Mouse (Mus musculus) splenic B cell, adult 2 months (primary cell): Measurements from ENCODE around the gene Derl3.
"Not testable (repeated sequence)": the region's sequence is repeated elsewhere in the genome, so short reads cannot be mapped to it uniquely, and the experiment has no call there.

Source experiments
- DNase-seq: peaks from one replicate; pipeline ENCODE4 v3.0.0-alpha.2; 2011; ENCODE audit warnings: low read depth, low spot score
- H3K27me3 ChIP-seq: 2 replicates; pipeline ENCODE4 v1.6.1; 2012; ENCODE audit warnings: mild to moderate bottlenecking, low read length, moderate library complexity, mixed read lengths; ENCODE audit not compliant: control insufficient read depth, poor library complexity, insufficient read depth, severe bottlenecking
- H3K36me3 ChIP-seq: 2 replicates; pipeline ENCODE4 v1.6.1; 2012; ENCODE audit warnings: mild to moderate bottlenecking, low read length, moderate library complexity, mixed read lengths; ENCODE audit not compliant: control insufficient read depth, poor library complexity, insufficient read depth, severe bottlenecking

The Derl3 gene

DNA sequence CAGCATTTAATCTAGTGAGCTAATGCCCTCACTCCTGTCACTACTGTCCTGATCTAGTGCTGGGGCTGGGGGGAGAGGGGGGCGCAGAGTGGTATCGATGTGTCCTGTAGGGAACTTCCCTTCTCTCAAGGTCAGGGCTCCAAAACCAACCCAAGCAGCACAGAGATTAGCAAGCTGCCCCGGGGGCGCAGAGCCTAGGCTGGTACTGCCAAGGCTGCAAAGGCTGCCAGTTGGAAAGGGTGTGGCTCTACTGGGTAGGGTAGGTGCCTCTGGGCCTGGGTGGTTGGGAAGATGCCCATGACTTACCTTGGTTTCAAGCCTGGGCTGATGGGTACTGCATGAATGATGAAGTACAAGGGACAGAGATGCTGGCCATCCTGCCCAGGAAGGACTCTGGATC, 35.6 kb upstream of the Derl3 start:
- no peak for DNase-seq
- no peaks in the 10 kb centered on the region for H3K27me3 ChIP-seq
- no peaks in the 10 kb centered on the region; the same call in 1 of the 2 replicates for H3K36me3 ChIP-seq

DNA sequence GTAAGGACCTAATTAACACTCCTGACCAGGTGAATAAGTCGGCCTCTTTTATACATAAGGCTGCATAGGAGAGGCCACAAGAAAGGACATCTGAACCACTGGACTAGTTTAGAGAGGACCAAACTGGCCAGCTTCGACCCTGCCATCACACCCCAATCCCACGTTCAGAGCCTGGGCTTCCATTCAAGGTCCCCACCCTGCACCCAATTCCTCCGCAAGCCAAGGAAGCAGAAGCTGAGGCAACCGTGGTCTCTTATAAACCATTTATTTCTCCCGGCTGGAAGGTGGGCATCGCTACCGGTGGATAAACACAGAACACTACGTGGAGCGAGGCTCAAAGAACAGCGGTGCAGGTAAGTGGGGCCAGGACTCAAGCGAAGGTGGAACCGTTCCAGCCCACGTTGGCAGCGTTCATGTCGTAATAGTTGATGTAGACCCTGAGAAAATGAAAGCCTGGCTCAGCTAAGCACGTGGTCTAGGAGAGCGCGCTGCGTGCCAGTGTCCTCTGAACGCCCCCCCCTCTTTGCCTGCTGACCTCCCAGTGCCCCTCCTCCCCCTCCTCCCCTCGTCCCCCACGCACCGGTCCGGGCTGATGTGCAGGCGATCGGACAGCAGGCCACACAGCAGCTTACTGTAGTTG, 34.0 kb upstream of the Derl3 start:
- DNase-seq: peak; percentile 48
- Histone ChIP-seq H3K36me3 (no peaks in the 10 kb centered on the region; the same call in 1 of the 2 replicates), H3K27me3 (no peaks in the 10 kb centered on the region)

- H3K36me3 ChIP-seq, H3K27me3 ChIP-seq: not testable (repeated sequence)
- peak; percentile 95 for DNase-seq
Measured at GRCm38 (mm10) chr10:75859786-75860470, 33.3 kb upstream of the Derl3 start, which contains the start of gene Mif. Mif (minus strand) TSS chr10:75860240.

DNA sequence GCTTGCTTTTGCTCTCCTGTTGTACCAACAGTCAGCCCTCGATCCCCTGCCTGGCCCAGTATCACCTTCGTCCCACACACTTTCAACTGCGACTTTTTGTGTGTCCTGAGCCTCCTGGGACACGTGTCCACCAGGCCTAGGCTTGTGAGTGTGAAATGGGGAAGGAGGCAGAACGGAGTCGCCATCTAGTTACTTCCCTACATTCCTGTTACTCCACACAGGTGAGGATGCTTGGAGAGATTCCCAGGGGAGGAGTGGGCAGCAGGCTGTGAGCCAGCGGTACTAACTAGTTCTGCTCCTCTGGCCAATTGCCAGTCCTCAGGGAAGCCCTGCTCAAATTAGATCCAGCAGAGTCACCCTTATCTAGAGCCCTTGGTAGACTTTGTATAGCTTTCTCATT, 32.5 kb upstream of the Derl3 start:
- no peaks in the 10 kb centered on the region; the same call in 1 of the 2 replicates for H3K36me3 ChIP-seq
- DNase-seq: no peak
- no peaks in the 10 kb centered on the region for H3K27me3 ChIP-seq

DNA sequence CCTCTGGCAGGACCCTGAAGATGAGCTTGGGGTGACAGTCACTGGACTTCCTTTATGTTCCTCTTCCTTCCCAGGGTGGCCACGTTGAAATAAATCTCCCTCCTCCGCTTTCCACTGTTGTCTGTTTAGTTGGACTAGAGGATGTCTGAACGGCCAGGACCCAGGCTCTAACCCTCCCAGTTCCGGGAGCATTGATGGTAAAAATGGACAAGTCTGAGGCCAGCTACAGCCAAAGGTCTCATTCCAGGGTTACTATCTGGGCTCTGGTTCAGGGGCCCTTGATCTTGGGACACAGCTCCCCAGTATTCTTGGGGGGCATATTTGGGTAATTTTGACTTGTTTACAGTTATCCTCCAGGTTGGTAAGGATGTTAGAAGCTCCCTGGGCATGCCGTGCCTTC, 31.6 kb upstream of the Derl3 start:
- no peaks in the 10 kb centered on the region; the same call in 1 of the 2 replicates for H3K36me3 ChIP-seq
- DNase-seq: no peak
- H3K27me3 ChIP-seq: no peaks in the 10 kb centered on the region

DNA sequence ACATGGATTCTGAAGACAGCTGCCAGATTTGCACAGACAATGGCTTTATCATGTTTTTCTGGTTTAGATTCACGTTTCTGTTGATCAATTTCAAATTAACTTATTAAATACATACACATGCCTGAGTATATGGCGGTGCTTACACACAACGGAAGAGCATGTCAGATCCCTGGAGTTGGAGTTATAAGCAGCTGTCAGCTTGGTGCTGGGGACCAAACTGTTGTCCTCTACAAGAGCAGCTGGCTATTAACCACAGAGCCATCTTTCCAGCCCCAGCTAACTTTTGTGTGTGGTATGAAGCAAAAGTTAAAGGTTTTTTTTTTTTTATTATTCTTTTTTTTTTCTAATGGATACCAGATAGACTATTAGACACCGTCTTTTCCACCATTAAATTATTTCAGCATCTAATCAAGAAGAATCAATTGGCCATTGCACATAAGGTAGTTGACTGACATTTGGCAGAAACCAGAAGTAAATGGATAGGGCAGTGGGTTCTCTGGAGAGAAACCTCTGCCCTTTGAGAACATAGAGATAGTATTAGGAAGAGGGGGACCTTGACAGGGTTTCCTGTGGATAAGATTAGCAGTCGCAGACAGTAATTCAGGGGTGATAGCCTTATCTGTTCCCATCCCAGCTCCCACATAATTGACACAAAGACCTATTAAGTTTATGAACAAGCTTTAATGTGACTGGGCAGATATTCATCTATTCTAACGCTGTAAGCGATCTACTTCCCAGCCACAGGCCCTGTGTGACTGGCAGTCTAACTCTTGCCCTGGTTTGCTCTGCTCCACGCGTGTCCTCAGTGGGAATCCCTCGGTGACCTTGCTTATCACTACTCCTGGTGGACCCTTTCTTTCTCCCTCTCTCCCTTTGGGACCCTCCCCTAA, 20.9 kb upstream of the Derl3 start:
- Histone ChIP-seq H3K27me3 (no peaks in the 10 kb centered on the region), H3K36me3 (no peaks in the 10 kb centered on the region)
- DNase-seq: no peak

GRCm38 (mm10) chr10:75872915-75873542, 20.2 kb upstream of the Derl3 start:
- DNase-seq: no peak
- Histone ChIP-seq H3K27me3 (no peaks in the 10 kb centered on the region), H3K36me3 (no peaks in the 10 kb centered on the region)

DNA sequence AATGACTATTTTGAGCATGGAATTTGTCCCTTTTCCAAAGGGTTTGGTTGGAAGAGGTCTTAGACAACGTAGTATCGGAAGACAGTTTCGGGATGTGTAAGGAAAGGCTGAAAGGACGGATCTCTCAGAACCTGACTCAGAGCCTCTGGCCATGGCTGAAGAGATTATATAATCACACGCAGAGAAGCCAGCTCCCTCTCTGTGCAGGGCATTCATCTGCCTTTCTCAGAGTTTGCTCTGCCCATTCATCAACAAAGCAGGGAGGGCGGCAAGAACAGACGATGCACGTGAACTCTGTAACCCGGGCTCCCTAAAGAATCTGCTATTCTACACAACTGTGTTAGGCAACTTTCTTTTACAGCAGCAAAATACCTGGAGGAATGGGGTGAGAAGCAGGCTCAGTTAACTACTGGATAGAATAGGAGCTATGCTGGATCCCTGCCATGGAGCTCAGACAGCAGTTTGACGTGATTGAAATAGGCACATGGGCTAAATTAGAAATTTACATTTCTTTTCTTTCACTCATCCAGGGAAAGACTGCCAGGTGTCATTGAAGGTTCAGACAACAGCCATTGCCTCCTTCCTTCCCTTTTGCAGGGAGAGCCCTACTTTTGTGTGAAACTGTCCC, 19.6 kb upstream of the Derl3 start:
- Histone ChIP-seq H3K36me3 (no peaks in the 10 kb centered on the region), H3K27me3 (no peaks in the 10 kb centered on the region)
- no peak for DNase-seq

- no peak for DNase-seq
- no peaks in the 10 kb centered on the region for H3K36me3 ChIP-seq
- H3K27me3 ChIP-seq: no peaks in the 10 kb centered on the region
Measured at GRCm38 (mm10) chr10:75878836-75879235, 14.4 kb upstream of the Derl3 start.

GRCm38 (mm10) chr10:75880351-75880750, 12.9 kb upstream of the Derl3 start:
- no peaks in the 10 kb centered on the region for H3K36me3 ChIP-seq
- no peak for DNase-seq
- H3K27me3 ChIP-seq: no peaks in the 10 kb centered on the region

- DNase-seq: no peak
- Histone ChIP-seq H3K27me3 (no peaks in the 10 kb centered on the region), H3K36me3 (no peaks in the 10 kb centered on the region)
Measured at GRCm38 (mm10) chr10:75880771-75881577, 12.2 kb upstream of the Derl3 start.

- H3K27me3 ChIP-seq: no peaks in the 10 kb centered on the region
- H3K36me3 ChIP-seq: no peaks in the 10 kb centered on the region
- no peak for DNase-seq
Measured at GRCm38 (mm10) chr10:75881578-75882432, 11.4 kb upstream of the Derl3 start.
